Mouse (Mus musculus) liver, embryonic 16.5 days (tissue): ENCODE measurements at regions not wholly inside any gene's neighbourhood (a gene's known extent, or its start where the extent isn't known, plus 50 kb on each side); places are given as distances from the start of the nearest gene placed in this dataset.

Source experiments
- ATAC-seq: fragments of 200-750 bp; cut with Nextera tagmentation; 2 replicates; pipeline ENCODE4 v1.8.0; 2017; ENCODE audit warnings: low read depth, mild to moderate bottlenecking, moderate number of reproducible peaks, moderate library complexity
- H3K27ac ChIP-seq: fragments of 300-500 bp; sonication (generic); 2 replicates; pipeline ENCODE4 v1.5.1; 2014; ENCODE audit warnings: mild to moderate bottlenecking, low read length
- H3K27me3 ChIP-seq: fragments of 300-500 bp; sonication (generic); 2 replicates; pipeline ENCODE4 v1.6.1; 2014; ENCODE audit warnings: low read depth, low read length, mixed read lengths; ENCODE audit not compliant: control insufficient read depth, insufficient read depth
- H3K36me3 ChIP-seq: fragments of 300-500 bp; sonication (generic); 2 replicates; pipeline ENCODE4 v1.6.1; 2014; ENCODE audit warnings: mild to moderate bottlenecking; ENCODE audit not compliant: control insufficient read depth, insufficient read depth
- H3K4me1 ChIP-seq: fragments of 300-500 bp; sonication (generic); 2 replicates; pipeline ENCODE4 v1.6.1; 2014; ENCODE audit warnings: low read depth, low read length, mixed read lengths; ENCODE audit not compliant: control insufficient read depth
- H3K4me2 ChIP-seq: fragments of 300-500 bp; sonication (generic); 2 replicates; pipeline ENCODE4 v1.6.1; 2014; ENCODE audit warnings: low read depth, low read length, mixed read lengths
- H3K4me3 ChIP-seq: fragments of 300-500 bp; sonication (generic); 2 replicates; pipeline ENCODE4 v1.5.1; 2014; ENCODE audit warnings: low read depth, mild to moderate bottlenecking, low read length
- H3K9ac ChIP-seq: fragments of 300-500 bp; sonication (generic); 2 replicates; pipeline ENCODE4 v1.6.1; 2014; ENCODE audit warnings: low read depth, low read length
- H3K9me3 ChIP-seq: fragments of 300-500 bp; sonication (generic); replicated peaks from 2 replicates; pipeline ENCODE4 v1.6.1; 2016; ENCODE audit warnings: low read length; ENCODE audit not compliant: control insufficient read depth
- WGBS: fragments of 180-500 bp; shearing (Covaris S2); extraction: QIAGEN DNeasy Blood & Tissue Kit; methylation state at CpG from one replicate; pipeline ENCODE4 v1.1.7; 2014; ENCODE audit not compliant: insufficient replicate concordance; 5-methylcytosine and 5-hydroxymethylcytosine counted together

- Histone ChIP-seq H3K9ac (no peak overlapping the region), H3K27ac (no peak overlapping the region), H3K4me2 (no peak overlapping the region), H3K9me3 (no peaks in the 10 kb centered on the region; the same call in 1 of the 2 replicates), H3K4me1 (no peaks in the 10 kb centered on the region), H3K36me3 (no peaks in the 10 kb centered on the region), H3K4me3 (no peak overlapping the region), H3K27me3 (no peaks in the 10 kb centered on the region)
- ATAC-seq = no peak
- 47% methylated on average over 5 of the region's 5 CpGs for WGBS
Measured at GRCm38 (mm10) chr13:72023666-72024065, 60.1 kb upstream of the Irx1 start.

GRCm38 (mm10) chr13:72043930-72044470 lies 80.5 kb upstream of the Irx1 start:
- H3K9me3 ChIP-seq = no peaks in the 10 kb centered on the region
- no peak overlapping the region for H3K9ac ChIP-seq
- no peak for ATAC-seq
- H3K4me1 ChIP-seq = no peaks in the 10 kb centered on the region
- H3K4me3 ChIP-seq = no peak overlapping the region
- H3K36me3 ChIP-seq = no peaks in the 10 kb centered on the region
- WGBS = 66% methylated on average over 5 of the region's 5 CpGs
- no peak overlapping the region for H3K4me2 ChIP-seq
- no peak overlapping the region for H3K27ac ChIP-seq
- H3K27me3 ChIP-seq = no peaks in the 10 kb centered on the region

GRCm38 (mm10) chr13:72056469-72056868 lies 92.9 kb upstream of the Irx1 start:
- WGBS = 71% methylated on average over 3 of the region's 3 CpGs

GRCm38 (mm10) chr13:72061659-72062058 lies 98.1 kb upstream of the Irx1 start:
- no peaks in the 10 kb centered on the region for H3K9me3 ChIP-seq
- 57% methylated on average over 6 of the region's 6 CpGs for WGBS
- no peak overlapping the region for H3K9ac ChIP-seq
- no peaks in the 10 kb centered on the region for H3K4me1 ChIP-seq
- no peak for ATAC-seq
- no peak overlapping the region for H3K4me3 ChIP-seq
- no peaks in the 10 kb centered on the region for H3K36me3 ChIP-seq
- H3K27me3 ChIP-seq = no peaks in the 10 kb centered on the region
- no peak overlapping the region for H3K27ac ChIP-seq
- H3K4me2 ChIP-seq = no peak overlapping the region

More at GRCm38 (mm10) chr13:72056469-72056868, 92.9 kb upstream of the Irx1 start:
- H3K4me3 ChIP-seq = no peak overlapping the region
- no peaks in the 10 kb centered on the region for H3K36me3 ChIP-seq
- H3K27me3 ChIP-seq = no peaks in the 10 kb centered on the region
- H3K9ac ChIP-seq = no peak overlapping the region
- H3K4me2 ChIP-seq = no peak overlapping the region
- H3K4me1 ChIP-seq = no peaks in the 10 kb centered on the region
- ATAC-seq = no peak
- H3K9me3 ChIP-seq = no peaks in the 10 kb centered on the region
- no peak overlapping the region for H3K27ac ChIP-seq

- no peaks in the 10 kb centered on the region for H3K36me3 ChIP-seq
- ATAC-seq = no peak
- H3K4me1 ChIP-seq = no peaks in the 10 kb centered on the region
- H3K27ac ChIP-seq = no peak overlapping the region
- H3K4me3 ChIP-seq = no peak overlapping the region
- no peaks in the 10 kb centered on the region for H3K27me3 ChIP-seq
- WGBS = 54% methylated on average over 5 of the region's 5 CpGs
- no peak overlapping the region for H3K9ac ChIP-seq
- H3K4me2 ChIP-seq = no peak overlapping the region
- H3K9me3 ChIP-seq = no peaks in the 10 kb centered on the region
Measured at GRCm38 (mm10) chr13:72063278-72063761, 99.8 kb upstream of the Irx1 start.

- ATAC-seq = no peak
- no peak overlapping the region for H3K9ac ChIP-seq
- WGBS = 44% methylated on average over 5 of the region's 5 CpGs
- H3K9me3 ChIP-seq = no peaks in the 10 kb centered on the region
- H3K4me2 ChIP-seq = no peak overlapping the region
- H3K36me3 ChIP-seq = no peaks in the 10 kb centered on the region
- no peaks in the 10 kb centered on the region for H3K4me1 ChIP-seq
- no peak overlapping the region for H3K27ac ChIP-seq
- H3K4me3 ChIP-seq = no peak overlapping the region
- no peaks in the 10 kb centered on the region for H3K27me3 ChIP-seq
Measured at GRCm38 (mm10) chr13:72096585-72096984, 133.1 kb upstream of the Irx1 start.

GRCm38 (mm10) chr13:72097268-72097667 lies 133.7 kb upstream of the Irx1 start:
- 47% methylated on average over 8 of the region's 8 CpGs for WGBS
- no peaks in the 10 kb centered on the region for H3K9me3 ChIP-seq

GRCm38 (mm10) chr13:72097811-72098210 lies 134.3 kb upstream of the Irx1 start:
- H3K4me1 ChIP-seq = no peaks in the 10 kb centered on the region
- no peaks in the 10 kb centered on the region for H3K9me3 ChIP-seq
- H3K27ac ChIP-seq = no peak overlapping the region
- H3K36me3 ChIP-seq = no peaks in the 10 kb centered on the region
- no peak overlapping the region for H3K4me3 ChIP-seq
- WGBS = 74% methylated on average over 11 of the region's 11 CpGs
- H3K4me2 ChIP-seq = no peak overlapping the region
- H3K27me3 ChIP-seq = no peaks in the 10 kb centered on the region
- no peak for ATAC-seq
- no peak overlapping the region for H3K9ac ChIP-seq

More at GRCm38 (mm10) chr13:72097268-72097667, 133.7 kb upstream of the Irx1 start:
- no peak overlapping the region for H3K27ac ChIP-seq
- no peaks in the 10 kb centered on the region for H3K27me3 ChIP-seq
- no peak for ATAC-seq
- no peak overlapping the region for H3K4me3 ChIP-seq
- H3K9ac ChIP-seq = no peak overlapping the region
- H3K36me3 ChIP-seq = no peaks in the 10 kb centered on the region
- H3K4me2 ChIP-seq = no peak overlapping the region
- H3K4me1 ChIP-seq = no peaks in the 10 kb centered on the region

GRCm38 (mm10) chr13:72100741-72101140 lies 137.2 kb upstream of the Irx1 start:
- ATAC-seq = no peak
- H3K9ac ChIP-seq = no peak overlapping the region
- no peak overlapping the region for H3K4me2 ChIP-seq
- H3K27me3 ChIP-seq = no peaks in the 10 kb centered on the region
- H3K9me3 ChIP-seq = no peaks in the 10 kb centered on the region
- 63% methylated on average over 5 of the region's 5 CpGs for WGBS
- no peak overlapping the region for H3K4me3 ChIP-seq
- H3K36me3 ChIP-seq = no peaks in the 10 kb centered on the region
- H3K27ac ChIP-seq = no peak overlapping the region
- no peaks in the 10 kb centered on the region for H3K4me1 ChIP-seq
